Mouse (Mus musculus): ENCODE results near the gene Dhx29. TPM values are rescaled to one million over a fixed set of nuclear protein-coding genes. Genes with fewer than 3 reads are reported as not detected.
A peak's percentile ranks its signal among the peaks of the same experiment; 100 is the strongest.

Dhx29 gene
- polyA plus RNA-seq, 1 experiment from 2014 or later, result 28.9 TPM

GRCm38 (mm10) chr13:112941879-112942330, 14.7 kb downstream of the Dhx29 start:
- Histone ChIP-seq H3K36me3 (peaks cover 83% of the 10 kb centered on the region), H3K4me3 (no peak overlapping the region), H3K4me1 (replicated peaks) (no peaks in the 10 kb centered on the region), H3K9ac (no peak overlapping the region), H3K27ac (replicated peaks) (no peak overlapping the region), H3K4me2 (no peak overlapping the region), H3K27me3 (no peaks in the 10 kb centered on the region), H3K9me3 (no peaks in the 10 kb centered on the region)
- ATAC-seq (ENCODE audit: low FRiP score, low read depth), result no peak
- WGBS, result 85% methylated on average over 15 of the region's 15 CpGs

GRCm38 (mm10) chr13:112945312-112945711, 18.1 kb downstream of the Dhx29 start:
- Histone ChIP-seq H3K4me1 (replicated peaks) (no peaks in the 10 kb centered on the region), H3K4me2 (no peak overlapping the region), H3K4me3 (no peak overlapping the region), H3K9me3 (no peaks in the 10 kb centered on the region), H3K27ac (replicated peaks) (no peak overlapping the region), H3K36me3 (peaks cover 84% of the 10 kb centered on the region), H3K9ac (no peak overlapping the region), H3K27me3 (no peaks in the 10 kb centered on the region)
- 94% methylated on average over 9 of the region's 9 CpGs for WGBS
- ATAC-seq (ENCODE audit: low FRiP score, low read depth), result no peak

- no peaks in the 10 kb centered on the region for H3K4me1 ChIP-seq (replicated peaks)
- no peaks in the 10 kb centered on the region for H3K9me3 ChIP-seq
- no peak overlapping the region for H3K27ac ChIP-seq (replicated peaks)
- H3K36me3 ChIP-seq, result peaks cover 85% of the 10 kb centered on the region
- ATAC-seq (ENCODE audit: low FRiP score, low read depth), result no peak
- H3K9ac ChIP-seq, result no peak overlapping the region
- H3K4me3 ChIP-seq, result no peak overlapping the region
- no peaks in the 10 kb centered on the region for H3K27me3 ChIP-seq
- no peak overlapping the region for H3K4me2 ChIP-seq
- WGBS, result 90% methylated on average over 6 of the region's 6 CpGs
Observed at GRCm38 (mm10) chr13:112945900-112946299, 18.6 kb downstream of the Dhx29 start.

GRCm38 (mm10) chr13:112954067-112954466, 26.8 kb downstream of the Dhx29 start:
- ATAC-seq (ENCODE audit: low FRiP score, low read depth), result no peak
- WGBS, result 92% methylated on average over 8 of the region's 8 CpGs
- Histone ChIP-seq H3K27ac (replicated peaks) (no peak overlapping the region), H3K27me3 (no peaks in the 10 kb centered on the region), H3K4me2 (no peak overlapping the region), H3K4me1 (replicated peaks) (no peaks in the 10 kb centered on the region), H3K4me3 (no peak overlapping the region), H3K36me3 (peaks cover 83% of the 10 kb centered on the region), H3K9ac (no peak overlapping the region), H3K9me3 (no peaks in the 10 kb centered on the region)

- Histone ChIP-seq H3K4me3 (no peak overlapping the region), H3K27ac (replicated peaks) (no peak overlapping the region), H3K4me1 (replicated peaks) (no peaks in the 10 kb centered on the region), H3K9me3 (no peaks in the 10 kb centered on the region), H3K27me3 (no peaks in the 10 kb centered on the region), H3K4me2 (no peak overlapping the region), H3K36me3 (peaks cover 73% of the 10 kb centered on the region), H3K9ac (no peak overlapping the region)
- no peak for ATAC-seq (ENCODE audit: low FRiP score, low read depth)
- WGBS, result 87% methylated on average over 5 of the region's 5 CpGs
Observed at GRCm38 (mm10) chr13:112963081-112963480, 35.8 kb downstream of the Dhx29 start.

- WGBS, result 93% methylated on average over 12 of the region's 12 CpGs
- no peak overlapping the region for H3K4me2 ChIP-seq
- H3K27me3 ChIP-seq, result no peaks in the 10 kb centered on the region
- H3K4me3 ChIP-seq, result no peak overlapping the region
- no peaks in the 10 kb centered on the region for H3K4me1 ChIP-seq (replicated peaks)
- no peak overlapping the region for H3K27ac ChIP-seq (replicated peaks)
- H3K9me3 ChIP-seq, result no peaks in the 10 kb centered on the region
- H3K9ac ChIP-seq, result no peak overlapping the region
- ATAC-seq (ENCODE audit: low FRiP score, low read depth), result no peak
- peaks cover 78% of the 10 kb centered on the region for H3K36me3 ChIP-seq
Observed at GRCm38 (mm10) chr13:112964421-112964820, 37.2 kb downstream of the Dhx29 start.

- H3K36me3 ChIP-seq, result peaks cover 61% of the 10 kb centered on the region
- H3K4me2 ChIP-seq, result no peak overlapping the region
- WGBS, result 93% methylated on average over 5 of the region's 5 CpGs
- H3K9me3 ChIP-seq, result no peaks in the 10 kb centered on the region
- H3K27ac ChIP-seq (replicated peaks), result no peak overlapping the region
- no peak overlapping the region for H3K4me3 ChIP-seq
- no peak overlapping the region for H3K9ac ChIP-seq
- no peak for ATAC-seq (ENCODE audit: low FRiP score, low read depth)
- no peaks in the 10 kb centered on the region for H3K27me3 ChIP-seq
- H3K4me1 ChIP-seq (replicated peaks), result no peaks in the 10 kb centered on the region
Observed at GRCm38 (mm10) chr13:112967267-112967666, 40.0 kb downstream of the Dhx29 start.

- Histone ChIP-seq H3K4me3 (no peak overlapping the region), H3K9ac (no peak overlapping the region), H3K36me3 (no peaks in the 10 kb centered on the region), H3K27ac (replicated peaks) (no peak overlapping the region), H3K4me2 (no peak overlapping the region), H3K4me1 (replicated peaks) (no peaks in the 10 kb centered on the region), H3K9me3 (no peaks in the 10 kb centered on the region), H3K27me3 (0 out of 2 replicates have a peak, but pooled peaks cover 5% of the 10 kb centered on the region)
- 48% methylated on average over 10 of the region's 10 CpGs for WGBS
- ATAC-seq (ENCODE audit: low FRiP score, low read depth), result no peak
Observed at GRCm38 (mm10) chr13:112976720-112977119, 49.5 kb downstream of the Dhx29 start.

- ATAC-seq (ENCODE audit: low FRiP score, low read depth), result no peak
- H3K4me1 ChIP-seq (replicated peaks), result peaks cover 35% of the 10 kb centered on the region
- H3K36me3 ChIP-seq, result no peaks in the 10 kb centered on the region
- no peak overlapping the region for H3K4me2 ChIP-seq
- WGBS, result 4% methylated on average over 18 of the region's 18 CpGs
- H3K9me3 ChIP-seq, result no peaks in the 10 kb centered on the region
- H3K27me3 ChIP-seq, result peaks cover 57% of the 10 kb centered on the region
- H3K27ac ChIP-seq (replicated peaks), result no peak overlapping the region
- no peak overlapping the region for H3K9ac ChIP-seq
- H3K4me3 ChIP-seq, result no peak overlapping the region
Observed at GRCm38 (mm10) chr13:112985605-112986450, 58.6 kb downstream of the Dhx29 start.

- Histone ChIP-seq H3K4me3 (peak overlapping the region; percentile 48), H3K9me3 (no peaks in the 10 kb centered on the region), H3K9ac (no peak overlapping the region), H3K4me1 (replicated peaks) (peaks cover 35% of the 10 kb centered on the region), H3K36me3 (no peaks in the 10 kb centered on the region), H3K27ac (replicated peaks) (no peak overlapping the region), H3K27me3 (peaks cover 64% of the 10 kb centered on the region), H3K4me2 (peak overlapping the region; percentile 94)
- ATAC-seq (ENCODE audit: low FRiP score, low read depth), result no peak
- WGBS, result 2% methylated on average over 17 of the region's 17 CpGs
Observed at GRCm38 (mm10) chr13:112986451-112986950, 59.2 kb downstream of the Dhx29 start.

- under 1% methylated on average over 47 of the region's 47 CpGs for WGBS
- peaks cover 35% of the 10 kb centered on the region for H3K4me1 ChIP-seq (replicated peaks)
- peaks cover 66% of the 10 kb centered on the region for H3K27me3 ChIP-seq
- peak within 1 kb of the TSS; percentile 94 for H3K4me2 ChIP-seq
- no peaks in the 10 kb centered on the region for H3K9me3 ChIP-seq
- peak within 1 kb of the TSS; percentile 48 for H3K4me3 ChIP-seq
- peak within 1 kb of the TSS; percentile 38 for H3K9ac ChIP-seq
- H3K27ac ChIP-seq (replicated peaks), result no peak within 1 kb of the TSS
- ATAC-seq (ENCODE audit: low FRiP score, low read depth), result peak; percentile 96
- H3K36me3 ChIP-seq, result no peaks in the 10 kb centered on the region
Observed at GRCm38 (mm10) chr13:112987532-112987943, 60.3 kb downstream of the Dhx29 start, which contains the start of gene Ccno. Gene Ccno (plus strand): TSS chr13:112987802.

- ATAC-seq (ENCODE audit: low FRiP score, low read depth), result peak; percentile 50; the same call in 1 of the 2 replicates
- under 1% methylated on average over 39 of the region's 39 CpGs for WGBS
- H3K27me3 ChIP-seq, result peaks cover 69% of the 10 kb centered on the region
- H3K4me3 ChIP-seq, result peak overlapping the region; percentile 48
- no peaks in the 10 kb centered on the region for H3K36me3 ChIP-seq
- no peak overlapping the region for H3K27ac ChIP-seq (replicated peaks)
- H3K4me1 ChIP-seq (replicated peaks), result peaks cover 35% of the 10 kb centered on the region
- H3K4me2 ChIP-seq, result peak overlapping the region; percentile 94
- H3K9me3 ChIP-seq, result no peaks in the 10 kb centered on the region
- peak overlapping the region; percentile 38 for H3K9ac ChIP-seq
Observed at GRCm38 (mm10) chr13:112987991-112988390, 60.7 kb downstream of the Dhx29 start.

Measured in hindbrain, embryonic 15.5 days (tissue).